In genomic region chr1:86951501-86952205, GRCm38 (mm10) we compare ENCODE assay signal across 27 mouse cellular contexts.
DNase-seq lines count a peak whose midpoint lies in the region; ATAC-seq and TF ChIP-seq lines count a peak whose summit lies in the region.
"Had no signal": no experiment of that assay in that cellular context is flagged by ENCODE, and none has a peak within 500 bp of the region (broad histone marks: within the 10 kb centered on the region; RNA-seq: fewer than 3 reads in every experiment).

No protein-coding gene starts in this region.

- H3K9ac ChIP-seq in kidney, embryonic 16.5 days (replicated peaks; ENCODE audit: low read length) = no peak overlapping the region
- no peak overlapping the region for H3K9ac ChIP-seq in liver, postnatal 0 days (replicated peaks)
- no peak overlapping the region for H3K9ac ChIP-seq in liver, embryonic 12.5 days
- H3K9ac ChIP-seq: embryonic facial prominence, embryonic 13.5 days; forebrain, embryonic 15.5 days; limb, embryonic 12.5 days; liver, embryonic 14.5 days; lung, embryonic 15.5 days; midbrain, embryonic 15.5 days; neural tube, embryonic 15.5 days; stomach, embryonic 15.5 days had no signal

- ATAC-seq in kidney, embryonic 16.5 days (ENCODE audit: low FRiP score, low TSS enrichment) = no peak
- peak; percentile 49; the same call in 1 of the 2 replicates for ATAC-seq in liver, postnatal 0 days
- ATAC-seq in liver, embryonic 12.5 days = no peak
- ATAC-seq in frontal cortex, adult (ENCODE audit: low TSS enrichment) = no peak
- ATAC-seq: forebrain, embryonic 15.5 days; hindbrain, embryonic 16.5 days; midbrain, embryonic 15.5 days had no signal

- no peak overlapping the region for H3K27ac ChIP-seq in kidney, adult 2 months (ENCODE audit: insufficient read depth, low read depth, low read length)
- H3K27ac ChIP-seq in kidney, embryonic 16.5 days (ENCODE audit: low read length) = no peak overlapping the region
- no peak overlapping the region for H3K27ac ChIP-seq in liver, postnatal 0 days (ENCODE audit: low read depth)
- H3K27ac ChIP-seq in liver, embryonic 12.5 days = no peak overlapping the region
- no peak overlapping the region for H3K27ac ChIP-seq in left cerebral cortex, adult 2 months
- H3K27ac ChIP-seq: embryonic facial prominence, embryonic 13.5 days; forebrain, embryonic 10.5 days; forebrain, embryonic 15.5 days; gastrocnemius, adult 2 months; limb, embryonic 12.5 days; liver, embryonic 14.5 days; lung, embryonic 15.5 days; midbrain, embryonic 10.5 days; midbrain, embryonic 15.5 days; neural tube, embryonic 15.5 days; stomach, embryonic 15.5 days had no signal

- WGBS in kidney, adult 2 months = 73% methylated on average over 5 of the region's 5 CpGs
- WGBS in kidney, embryonic 16.5 days = 85% methylated on average over 5 of the region's 5 CpGs
- WGBS in liver, postnatal 0 days (ENCODE audit: insufficient replicate concordance) = 56% methylated on average over 5 of the region's 5 CpGs
- 60% methylated on average over 5 of the region's 5 CpGs for WGBS in liver, embryonic 12.5 days (ENCODE audit: insufficient replicate concordance)

- H3K4me1 ChIP-seq in kidney, adult 2 months (ENCODE audit: control insufficient read depth, insufficient read depth, low read length) = no peaks in the 10 kb centered on the region; the same call in 1 of the 2 replicates
- no peaks in the 10 kb centered on the region for H3K4me1 ChIP-seq in kidney, embryonic 16.5 days (ENCODE audit: insufficient read depth, low read length)
- no peaks in the 10 kb centered on the region; the same call in 1 of the 2 replicates for H3K4me1 ChIP-seq in liver, postnatal 0 days (ENCODE audit: insufficient read depth)
- no peaks in the 10 kb centered on the region for H3K4me1 ChIP-seq in liver, embryonic 12.5 days
- H3K4me1 ChIP-seq: embryonic facial prominence, embryonic 13.5 days; forebrain, embryonic 15.5 days; limb, embryonic 12.5 days; midbrain, embryonic 10.5 days; midbrain, embryonic 15.5 days; neural tube, embryonic 15.5 days; stomach, embryonic 15.5 days had no signal

- TF ChIP-seq POLR2A in kidney, adult 2 months (IDR thresholded peaks at IDR 0.05; ENCODE audit: low read depth, low read length) = no peak

- no peak overlapping the region for H3K4me2 ChIP-seq in kidney, embryonic 16.5 days (replicated peaks; ENCODE audit: low read depth, low read length)
- H3K4me2 ChIP-seq in liver, postnatal 0 days (ENCODE audit: low read depth, low read length) = no peak overlapping the region
- H3K4me2 ChIP-seq in liver, embryonic 12.5 days = no peak overlapping the region
- H3K4me2 ChIP-seq: embryonic facial prominence, embryonic 13.5 days; forebrain, embryonic 15.5 days; limb, embryonic 12.5 days; lung, embryonic 15.5 days; midbrain, embryonic 15.5 days; neural tube, embryonic 15.5 days; stomach, embryonic 15.5 days had no signal

- no peak for TF ChIP-seq EP300 in liver, postnatal 0 days (IDR thresholded peaks at IDR 0.05; ENCODE audit: low read depth)

- no peaks in the 10 kb centered on the region for H3K9me3 ChIP-seq in kidney, embryonic 16.5 days (ENCODE audit: low read length)
- H3K9me3 ChIP-seq in liver, postnatal 0 days (ENCODE audit: low read length) = no peaks in the 10 kb centered on the region
- H3K9me3 ChIP-seq in liver, embryonic 12.5 days (replicated peaks) = no peaks in the 10 kb centered on the region
- H3K9me3 ChIP-seq: embryonic facial prominence, embryonic 13.5 days; forebrain, embryonic 10.5 days; forebrain, embryonic 15.5 days; limb, embryonic 12.5 days; lung, embryonic 15.5 days; midbrain, embryonic 10.5 days; midbrain, embryonic 15.5 days; neural tube, embryonic 15.5 days; stomach, embryonic 15.5 days had no signal

- intact Hi-C loops in left cerebral cortex, adult 2 months (cut with DNase I) = no loop called here

- no peaks in the 10 kb centered on the region for H3K27me3 ChIP-seq in kidney, adult 2 months (replicated peaks; ENCODE audit: control insufficient read depth, insufficient read depth, low read length)
- no peaks in the 10 kb centered on the region for H3K27me3 ChIP-seq in kidney, embryonic 16.5 days (ENCODE audit: insufficient read depth, low read length)
- no peaks in the 10 kb centered on the region for H3K27me3 ChIP-seq in liver, postnatal 0 days (ENCODE audit: insufficient read depth, low read length)
- H3K27me3 ChIP-seq in liver, embryonic 12.5 days (replicated peaks) = no peaks in the 10 kb centered on the region
- H3K27me3 ChIP-seq: CH12.LX; embryonic facial prominence, embryonic 13.5 days; forebrain, embryonic 15.5 days; limb, embryonic 12.5 days; lung, embryonic 15.5 days; midbrain, embryonic 15.5 days; neural tube, embryonic 15.5 days; stomach, embryonic 15.5 days had no signal

- TF ChIP-seq CTCF in kidney, adult 2 months (conservative IDR thresholded peaks at IDR 0.05; ENCODE audit: insufficient read depth, insufficient read length, low read depth, low read length) = no peak
- no peak for TF ChIP-seq CTCF in liver, postnatal 0 days (IDR thresholded peaks at IDR 0.05; ENCODE audit: low read depth)
- TF ChIP-seq CTCF in left cerebral cortex, adult 2 months (IDR thresholded peaks at IDR 0.05) = no peak

- DNase-seq in kidney, adult 2 months = peak; percentile 67
- DNase-seq in liver, postnatal 0 days = no peak
- peak; percentile 9 for DNase-seq in kidney, postnatal 14 days
- DNase-seq in left cerebral cortex, adult 2 months (ENCODE audit: extremely low spot score in 1 of 2, low spot score in 2 of 2) = no peak
- DNase-seq: adrenal gland, postnatal 25 days; cerebellum, adult 18-20 months; cerebellum, postnatal 10 days; gastrocnemius, adult 2 months; gastrocnemius, postnatal 36 days; heart, postnatal 14 days; retina, postnatal 1 day; right cerebral cortex, postnatal 14 days had no signal

- H3K4me3 ChIP-seq in kidney, adult 2 months (ENCODE audit: insufficient read depth, low read depth, low read length) = no peak overlapping the region
- H3K4me3 ChIP-seq in kidney, embryonic 16.5 days (ENCODE audit: low read length) = no peak overlapping the region
- no peak overlapping the region for H3K4me3 ChIP-seq in liver, postnatal 0 days (ENCODE audit: low read depth, low read length)
- H3K4me3 ChIP-seq in liver, embryonic 12.5 days = no peak overlapping the region
- H3K4me3 ChIP-seq in left cerebral cortex, adult 2 months = no peak overlapping the region
- H3K4me3 ChIP-seq: embryonic facial prominence, embryonic 13.5 days; forebrain, embryonic 10.5 days; forebrain, embryonic 15.5 days; gastrocnemius, adult 2 months; limb, embryonic 12.5 days; lung, embryonic 15.5 days; midbrain, embryonic 10.5 days; midbrain, embryonic 15.5 days; neural tube, embryonic 15.5 days; stomach, embryonic 15.5 days had no signal

- H3K36me3 ChIP-seq in kidney, adult 2 months (ENCODE audit: control insufficient read depth, insufficient read depth, low read length) = no peaks in the 10 kb centered on the region
- H3K36me3 ChIP-seq in kidney, embryonic 16.5 days (ENCODE audit: insufficient read depth, low read length) = no peaks in the 10 kb centered on the region
- no peaks in the 10 kb centered on the region for H3K36me3 ChIP-seq in liver, postnatal 0 days (replicated peaks; ENCODE audit: insufficient read depth, low read length)
- H3K36me3 ChIP-seq in liver, embryonic 12.5 days = no peaks in the 10 kb centered on the region
- H3K36me3 ChIP-seq: embryonic facial prominence, embryonic 13.5 days; forebrain, embryonic 10.5 days; forebrain, embryonic 15.5 days; limb, embryonic 12.5 days; lung, embryonic 15.5 days; midbrain, embryonic 10.5 days; midbrain, embryonic 15.5 days; neural tube, embryonic 15.5 days; stomach, embryonic 15.5 days had no signal

Comparison
In these comparisons a context has a peak if more than half of its experiments do, and no peak if none do; other contexts are left out.
1. DNase-seq: peak in kidney, adult 2 months (single experiment) and kidney, postnatal 14 days (single experiment); none in liver, postnatal 0 days (single experiment) and left cerebral cortex, adult 2 months (0 of 2).